Mouse (Mus musculus) kidney, adult 2 months (tissue): Measurements from ENCODE around the gene Car1.
"Not testable (repeated sequence)": the region's sequence is repeated elsewhere in the genome, so short reads cannot be mapped to it uniquely, and the experiment has no call there.

Source experiments
- CTCF ChIP-seq: fragments of 200-500 bp; conservative IDR thresholded peaks from 2 replicates; pipeline ENCODE4 v1.5.1; 2011; ENCODE audit warnings: low read depth, mild to moderate bottlenecking, control low read depth, low read length, moderate library complexity, mixed read lengths; ENCODE audit not compliant: insufficient read depth, insufficient read length
- POLR2A ChIP-seq: fragments of 200-500 bp; IDR thresholded peaks from one replicate; pipeline ENCODE4 v1.6.1; 2011; ENCODE audit warnings: low read depth, low read length, control low read depth

DNA sequence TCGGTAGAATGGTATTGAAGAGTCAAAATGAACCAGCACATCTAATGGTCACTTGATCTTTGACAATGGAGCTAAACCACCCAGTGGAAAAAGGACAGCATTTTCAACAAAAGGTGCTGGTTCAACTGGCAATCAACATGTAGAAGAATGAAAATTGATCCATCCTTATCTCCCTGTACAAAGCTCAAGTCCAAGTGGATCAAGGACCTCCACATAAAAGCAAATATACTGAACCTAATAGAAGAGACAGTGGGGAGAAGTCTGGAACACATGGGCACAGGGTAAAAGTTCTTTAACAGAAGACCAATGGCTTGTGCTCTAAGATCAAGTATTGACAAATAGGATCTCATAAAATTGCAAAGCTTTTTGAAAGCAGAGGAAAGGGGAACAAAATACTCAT lies 33.6 kb downstream of the Car1 start:
- not testable (repeated sequence) for TF ChIP-seq CTCF, POLR2A
